Mouse (Mus musculus) ES-E14 (cell line): ENCODE results near the gene Sik3. TPM values are rescaled to one million over a fixed set of nuclear protein-coding genes. Genes with fewer than 3 reads are reported as not detected.
A peak's percentile ranks its signal among the peaks of the same experiment; 100 is the strongest.

Experiments
- DNase-seq: peaks from one replicate; pipeline ENCODE4 v3.0.0-alpha.2; 2013; ENCODE audit warnings: low read depth, low spot score
- H3K27ac ChIP-seq: 2 replicates; pipeline ENCODE4 v1.5.1; 2012; ENCODE audit warnings: low read depth, mild to moderate bottlenecking, low read length, moderate library complexity, mixed read lengths; ENCODE audit not compliant: poor library complexity, insufficient read depth, severe bottlenecking
- H3K36me3 ChIP-seq: 2 replicates; pipeline ENCODE4 v1.6.1; 2012; ENCODE audit warnings: mild to moderate bottlenecking, low read length, moderate library complexity, mixed read lengths; ENCODE audit not compliant: control insufficient read depth, poor library complexity, insufficient read depth, severe bottlenecking
- H3K4me1 ChIP-seq, 2 experiments: fragments of 150-350 bp in 1 of 2; sonication (generic) in 1 of 2; 2 replicates each; pipeline ENCODE4 v1.6.1; 2012; ENCODE audit warnings: low read length in 2 of 2, mild to moderate bottlenecking in 1 of 2, mixed read lengths in 1 of 2; ENCODE audit not compliant: control insufficient read depth in 2 of 2, insufficient read depth in 2 of 2, poor library complexity in 1 of 2
- H3K4me3 ChIP-seq, 2 experiments: fragments of 150-350 bp in 1 of 2; sonication (generic) in 1 of 2; 2 replicates each; pipeline ENCODE4 v1.5.1; 2012; ENCODE audit warnings: low read length in 2 of 2, low read depth in 1 of 2, mild to moderate bottlenecking in 1 of 2, mixed read lengths in 1 of 2; ENCODE audit not compliant: insufficient read depth in 1 of 2, poor library complexity in 1 of 2, severe bottlenecking in 1 of 2
- H3K9ac ChIP-seq: 2 replicates; pipeline ENCODE4 v1.6.1; 2012; ENCODE audit warnings: low read depth, mild to moderate bottlenecking, low read length, mixed read lengths; ENCODE audit not compliant: poor library complexity, insufficient read depth, severe bottlenecking
- H3K9me3 ChIP-seq: fragments of 150-350 bp; sonication (generic); 2 replicates; pipeline ENCODE4 v1.6.1; 2012; ENCODE audit warnings: low read depth, mild to moderate bottlenecking, low read length; ENCODE audit not compliant: control insufficient read depth, insufficient read depth
- CHD2 ChIP-seq: IDR thresholded peaks from 2 replicates; pipeline ENCODE4 v1.6.1; 2014; ENCODE audit warnings: mild to moderate bottlenecking, low read depth, low read length, inconsistent platforms
- HCFC1 ChIP-seq: IDR thresholded peaks from 2 replicates; pipeline ENCODE4 v1.6.1; 2012; ENCODE audit warnings: low read length, inconsistent platforms, borderline replicate concordance; ENCODE audit not compliant: insufficient read depth
- MAFK ChIP-seq: IDR thresholded peaks from 2 replicates; pipeline ENCODE4 v1.6.1; 2014; ENCODE audit warnings: mild to moderate bottlenecking, low read depth, low read length, inconsistent platforms; ENCODE audit not compliant: insufficient read depth
- ZC3H11A ChIP-seq: IDR thresholded peaks from 2 replicates; pipeline ENCODE4 v1.6.1; 2012; ENCODE audit warnings: low read depth, mild to moderate bottlenecking, inconsistent platforms, low read length, borderline replicate concordance
- ZNF384 ChIP-seq: IDR thresholded peaks from 2 replicates; pipeline ENCODE4 v1.6.1; 2012; ENCODE audit warnings: low read depth, low read length, inconsistent platforms
- in situ Hi-C, 2 experiments: fragments of 600-800 bp; cut with MboI; formaldehyde crosslinking; loops; one replicate each; pipeline ENCODE4 v1.15.1; 2025; ENCODE audit warnings: low sequenced_read_pairs in 2 of 2, inconsistent platforms in 1 of 2; ENCODE audit not compliant: unreplicated experiment in 2 of 2
- total RNA-seq: library from RNA; depleted of rRNA; stranded (reverse); fragments of 300-350 nt; gene quantifications from 2 replicates; pipeline ENCODE4 v1.2.3, GENCODE M21; 2012

Gene Sik3
- total RNA-seq, 1 experiment: 18.9 TPM

DNA sequence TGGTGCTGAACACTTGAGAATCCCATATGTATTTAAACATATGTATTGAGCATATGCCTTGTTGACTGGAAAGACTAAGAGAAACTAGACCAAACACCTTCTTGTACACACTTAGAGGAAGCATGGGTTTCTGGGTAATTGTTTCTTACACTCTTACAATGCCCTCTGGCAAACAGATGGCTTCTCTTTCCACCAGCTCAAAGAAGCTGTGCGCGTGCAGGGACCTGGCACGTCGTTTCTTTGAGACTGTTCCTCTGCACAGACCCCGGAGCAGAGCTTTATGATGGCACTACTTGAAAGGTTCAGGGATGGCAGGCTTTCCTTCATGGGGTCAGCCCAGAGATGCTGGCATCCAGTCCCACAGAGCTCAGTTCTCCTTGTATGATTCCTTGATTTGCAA lies 176.3 kb downstream of the Sik3 start:
- Histone ChIP-seq H3K4me3 (no peak overlapping the region), H3K4me1 (no peaks in the 10 kb centered on the region), H3K9ac (no peak overlapping the region), H3K9me3 (no peaks in the 10 kb centered on the region), H3K36me3 (no peaks in the 10 kb centered on the region), H3K27ac (no peak overlapping the region)
- in situ Hi-C loops: loop anchor here in 1 of 2 experiments (10.0 kb wide), 1 partner anchor 184 kb away; no protein-coding TSS in a partner anchor
- no peak for DNase-seq
- TF ChIP-seq ZNF384 (no peak), MAFK (no peak), CHD2 (no peak), ZC3H11A (no peak), HCFC1 (no peak)

DNA sequence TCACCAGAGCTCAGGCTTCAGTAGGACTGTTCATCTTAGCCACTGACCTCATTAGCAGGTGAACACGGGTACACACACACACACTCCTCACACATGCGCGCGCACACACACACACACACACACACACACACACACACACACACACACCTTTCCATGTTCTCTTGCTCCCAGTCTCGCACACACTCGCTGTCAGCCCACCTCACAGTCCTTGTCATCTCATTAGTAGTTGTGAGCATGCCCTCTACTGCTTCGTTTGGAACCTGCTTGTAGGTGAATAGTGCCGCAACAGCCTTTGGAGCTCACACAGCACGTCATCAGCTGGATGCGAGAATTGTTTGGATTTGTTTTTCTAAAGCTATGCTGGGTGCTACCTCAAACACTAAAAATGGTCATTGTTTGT lies 176.8 kb downstream of the Sik3 start:
- H3K9ac ChIP-seq: no peak overlapping the region
- peak overlapping the region; percentile 31; the same call in 1 of the 2 replicates for H3K27ac ChIP-seq
- H3K9me3 ChIP-seq: no peaks in the 10 kb centered on the region
- in situ Hi-C loops: loop anchor here in 1 of 2 experiments (10.0 kb wide), 1 partner anchor 185 kb away; no protein-coding TSS in a partner anchor
- H3K4me1 ChIP-seq: no peaks in the 10 kb centered on the region
- no peak for DNase-seq
- H3K36me3 ChIP-seq: no peaks in the 10 kb centered on the region; the same call in 1 of the 2 replicates
- TF ChIP-seq ZNF384 (no peak), CHD2 (no peak), HCFC1 (no peak), ZC3H11A (no peak), MAFK (no peak)
- H3K4me3 ChIP-seq: no peak overlapping the region

DNA sequence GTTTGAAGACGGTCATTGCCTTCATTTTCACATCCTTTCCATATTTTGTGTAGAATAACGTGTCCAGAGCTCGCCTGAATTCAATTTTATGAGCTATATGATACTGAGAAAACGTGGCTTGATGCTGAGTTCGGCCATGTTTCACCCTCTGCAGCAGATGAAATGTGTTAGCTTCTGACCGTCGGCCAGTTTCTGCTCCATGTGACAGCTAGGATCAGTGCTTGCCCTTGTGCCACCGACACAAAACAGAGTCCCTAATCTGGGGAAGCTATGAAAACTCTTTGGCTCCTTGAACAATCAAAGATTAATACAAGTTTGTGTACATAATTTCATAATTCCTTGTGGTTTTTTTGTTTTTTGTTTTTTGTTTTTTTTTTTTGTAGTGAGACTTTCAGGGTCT lies 178.6 kb downstream of the Sik3 start:
- Histone ChIP-seq H3K4me3 (no peak overlapping the region), H3K27ac (no peak overlapping the region), H3K9ac (no peak overlapping the region), H3K9me3 (no peaks in the 10 kb centered on the region), H3K4me1 (no peaks in the 10 kb centered on the region), H3K36me3 (peaks cover 2% of the 10 kb centered on the region; the same call in 1 of the 2 replicates)
- in situ Hi-C loops: no loop called here
- DNase-seq: no peak
- no peak for TF ChIP-seq ZC3H11A
- no peak for TF ChIP-seq CHD2
- TF ChIP-seq MAFK: no peak
- no peak for TF ChIP-seq ZNF384
- no peak for TF ChIP-seq HCFC1

DNA sequence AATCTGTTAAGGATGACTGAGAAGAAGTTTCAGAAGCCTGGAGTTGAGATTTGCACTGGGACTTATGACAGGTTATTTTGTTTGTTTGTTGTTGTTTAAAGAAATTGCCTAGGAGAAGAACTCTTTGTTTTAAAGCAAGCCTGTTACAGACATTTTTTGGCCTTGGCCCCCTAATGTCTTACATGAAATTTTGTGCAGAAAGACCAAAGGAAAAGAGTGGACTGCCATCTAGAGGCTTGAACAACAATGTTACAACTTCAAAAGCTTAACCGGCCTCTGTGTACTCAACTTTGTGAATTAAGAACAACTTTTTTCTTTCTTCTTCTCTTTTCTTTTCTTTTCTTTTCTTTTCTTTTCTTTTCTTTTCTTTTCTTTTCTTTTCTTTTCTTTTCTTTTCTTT lies 179.0 kb downstream of the Sik3 start:
- no peak for DNase-seq
- in situ Hi-C loops: no loop called here
- Histone ChIP-seq H3K36me3 (peaks cover 2% of the 10 kb centered on the region; the same call in 1 of the 2 replicates), H3K4me1 (no peaks in the 10 kb centered on the region), H3K9ac (no peak overlapping the region), H3K27ac (no peak overlapping the region), H3K9me3 (no peaks in the 10 kb centered on the region), H3K4me3 (no peak overlapping the region)
- no peak for TF ChIP-seq HCFC1
- TF ChIP-seq ZC3H11A: no peak
- TF ChIP-seq CHD2: no peak
- no peak for TF ChIP-seq MAFK
- no peak for TF ChIP-seq ZNF384

DNA sequence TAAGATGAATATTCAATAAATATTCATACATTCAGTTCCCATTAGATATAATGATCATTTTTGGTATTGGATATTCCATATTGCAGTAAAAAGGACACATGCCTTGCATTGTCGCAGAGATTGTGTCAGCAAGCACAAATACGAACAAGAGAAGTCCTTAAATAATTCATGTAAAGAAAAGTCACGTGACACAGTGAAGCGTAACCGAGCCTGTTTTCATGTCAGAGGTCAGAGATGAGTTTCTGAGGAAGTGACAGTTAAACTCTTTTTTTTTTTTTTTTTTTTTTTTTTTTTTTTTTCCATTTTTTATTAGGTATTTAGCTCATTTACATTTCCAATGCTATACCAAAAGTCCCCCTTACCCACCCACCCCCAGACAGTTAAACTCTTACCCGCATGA lies 180.0 kb downstream of the Sik3 start:
- in situ Hi-C loops: no loop called here
- H3K4me1 ChIP-seq: no peaks in the 10 kb centered on the region
- DNase-seq: no peak
- no peaks in the 10 kb centered on the region for H3K9me3 ChIP-seq
- H3K27ac ChIP-seq: no peak overlapping the region
- TF ChIP-seq CHD2: no peak
- TF ChIP-seq HCFC1: no peak
- no peak for TF ChIP-seq MAFK
- TF ChIP-seq ZNF384: no peak
- TF ChIP-seq ZC3H11A: no peak
- H3K9ac ChIP-seq: no peak overlapping the region
- no peak overlapping the region for H3K4me3 ChIP-seq
- peaks cover 2% of the 10 kb centered on the region; the same call in 1 of the 2 replicates for H3K36me3 ChIP-seq
